Mouse (Mus musculus) megakaryocyte progenitor cell, adult 5-6 weeks (primary cell): Measurements from ENCODE around the gene Agap1. TPM values are rescaled to one million over a fixed set of nuclear protein-coding genes. Genes with fewer than 3 reads are reported as not detected.

ENCODE experiments used
- ATAC-seq: replicated peaks from 2 replicates; pipeline ENCODE4 v1.8.0; 2016; ENCODE audit warnings: mild to moderate bottlenecking, moderate TSS enrichment, inconsistent platforms; ENCODE audit not compliant: poor library complexity
- total RNA-seq, 2 experiments: library from RNA; stranded (forward) in 1 of 2; stranded (reverse) in 1 of 2; fragments of 157-497, 149-512 nt in 1 of 2; fragments of 200-1000 nt in 1 of 2; gene quantifications; 2 replicates each; pipeline versions ENCODE4 v1.2.3 to v1.2.4; 2015 to 2017

Agap1 gene
- total RNA-seq, 2 experiments from 2014 or later, result 6.8 to 9.4 TPM

DNA sequence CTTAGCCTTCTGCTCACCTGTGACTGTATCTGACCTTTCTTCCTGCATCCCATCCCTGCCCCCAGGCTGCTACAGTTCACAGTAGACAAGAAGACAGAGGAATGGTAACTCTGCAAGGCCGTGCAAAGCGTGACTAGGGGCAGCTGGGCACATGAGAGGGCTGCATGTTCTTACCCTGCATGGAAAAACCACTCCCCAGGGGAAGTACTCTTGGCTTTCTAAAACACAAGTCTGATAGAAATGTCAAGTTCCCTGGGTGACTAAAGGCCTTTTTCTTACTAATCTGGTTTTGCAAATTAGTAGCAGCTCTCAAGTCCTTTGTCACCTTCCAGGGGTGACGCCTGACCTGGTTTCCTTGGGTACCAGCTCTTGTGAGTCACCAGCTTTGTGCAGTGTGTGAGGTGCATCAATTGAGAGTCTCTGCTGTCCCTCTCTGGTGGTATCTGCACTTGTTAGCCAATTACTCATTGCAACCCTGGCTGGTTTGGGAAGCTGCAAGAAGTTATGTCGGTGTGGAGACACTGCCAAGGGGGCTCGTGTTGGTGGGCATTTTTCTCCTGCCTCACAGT, 246.6 kb downstream of the Agap1 start:
- ATAC-seq, result no peak

DNA sequence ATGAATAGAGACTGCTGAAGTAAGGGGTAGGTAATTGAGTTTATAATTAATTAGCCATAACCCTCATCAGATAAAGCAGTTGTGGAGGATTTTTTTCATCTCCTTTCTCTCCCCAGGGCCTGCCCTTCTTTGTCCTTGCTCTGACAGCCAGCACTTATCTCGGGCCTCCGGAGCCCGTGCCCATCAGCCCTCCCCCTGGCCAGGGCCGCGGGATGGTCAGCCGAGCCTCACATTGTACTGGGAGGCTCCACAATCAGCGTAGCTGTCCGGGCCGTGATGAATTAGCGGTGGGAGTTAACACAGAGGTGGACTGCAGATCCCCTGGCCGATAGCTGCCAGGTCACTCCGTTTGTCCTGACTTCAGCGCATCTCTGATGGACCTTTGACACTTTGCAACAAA, 248.7 kb downstream of the Agap1 start:
- no peak for ATAC-seq

DNA sequence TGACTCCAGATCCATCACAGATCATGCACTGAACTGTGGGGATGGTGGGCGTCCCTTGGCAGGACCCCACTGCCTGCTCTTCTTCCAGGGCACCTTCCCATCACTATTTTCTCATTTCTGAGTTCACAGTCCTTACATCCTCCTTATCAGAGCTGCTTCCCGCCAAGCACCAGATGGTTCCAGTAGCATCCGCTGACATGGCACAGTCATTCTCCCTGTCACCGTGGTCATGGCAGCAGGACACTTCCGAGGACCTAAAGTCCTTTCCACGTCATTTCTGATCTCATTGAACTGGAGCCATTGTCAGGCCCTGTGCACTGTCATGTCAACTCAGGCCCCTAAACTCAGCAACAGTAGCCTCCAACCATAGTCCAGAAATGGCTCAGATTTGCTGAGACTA, 251.1 kb downstream of the Agap1 start:
- ATAC-seq, result no peak

DNA sequence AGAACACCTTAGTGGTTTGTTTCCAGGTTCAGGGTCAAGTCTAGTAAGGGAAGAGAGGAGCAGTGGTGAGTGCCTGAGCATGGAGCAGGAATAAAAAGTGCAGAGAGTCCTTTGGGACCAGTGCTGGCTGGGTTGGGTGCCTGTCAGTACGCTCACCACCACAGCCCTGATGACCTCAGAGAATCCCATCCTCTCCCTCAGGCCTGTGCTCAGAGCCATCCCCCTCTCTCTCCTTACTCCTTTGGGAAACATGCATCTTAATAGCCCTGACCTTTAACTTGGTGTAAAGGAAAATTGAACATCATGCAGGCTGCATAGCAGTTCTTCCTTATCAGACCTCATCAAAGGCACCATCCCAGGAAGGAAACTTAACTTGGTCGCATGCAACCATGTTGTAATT, 252.3 kb downstream of the Agap1 start:
- ATAC-seq, result no peak

DNA sequence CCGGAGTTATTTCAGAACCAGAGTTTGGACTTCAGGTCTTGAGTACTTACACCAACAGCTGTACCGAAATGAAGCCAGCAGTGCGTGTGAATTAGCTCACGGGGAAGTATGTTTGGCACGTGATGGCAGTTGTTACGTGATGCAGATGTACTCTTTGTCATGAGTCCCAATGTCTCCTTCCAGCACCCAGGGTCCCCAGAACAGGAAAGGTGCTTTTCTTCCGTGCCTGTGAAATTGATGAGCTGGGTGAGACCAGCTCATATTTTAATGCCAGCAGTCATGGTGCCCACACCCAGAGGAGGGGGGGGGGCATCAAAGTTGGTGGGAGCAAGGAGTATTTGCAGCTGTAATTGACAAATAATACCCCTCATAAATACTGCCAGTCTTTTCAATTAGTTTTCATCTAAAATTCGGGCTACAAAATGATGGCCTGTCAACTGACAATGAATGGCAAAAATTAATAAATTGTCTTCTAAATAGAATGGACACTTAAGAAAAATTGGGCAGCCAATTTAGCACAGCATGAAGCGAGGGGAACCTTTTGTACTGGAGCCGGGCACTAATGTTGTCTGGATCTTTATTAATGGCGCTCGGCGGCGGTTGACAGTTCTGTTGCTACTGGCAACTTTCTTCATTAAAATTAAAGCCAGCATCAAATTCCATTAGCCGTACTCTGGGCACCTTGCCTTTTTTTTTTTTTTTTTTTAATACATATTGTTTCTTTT, 253.3 kb downstream of the Agap1 start:
- ATAC-seq, result no peak

DNA sequence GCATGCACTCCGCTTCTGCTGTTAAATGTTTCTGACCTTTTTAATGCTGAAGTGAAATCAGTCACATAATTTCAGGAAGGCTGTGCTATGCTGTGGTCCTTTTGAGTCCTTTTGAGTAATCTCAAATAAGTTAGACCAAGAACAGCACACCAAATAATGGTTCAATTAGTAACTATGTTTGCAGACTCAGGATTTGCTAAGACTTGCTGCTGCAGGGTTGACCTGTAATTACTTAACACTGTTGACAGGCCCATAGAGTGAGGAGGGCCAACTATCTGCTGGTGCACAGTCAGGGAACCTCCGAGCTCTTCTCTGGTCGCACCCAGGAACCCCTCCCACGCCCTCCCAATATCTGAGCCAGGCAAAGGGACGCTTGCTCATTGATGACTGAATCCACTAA, 255.2 kb downstream of the Agap1 start:
- ATAC-seq, result no peak

DNA sequence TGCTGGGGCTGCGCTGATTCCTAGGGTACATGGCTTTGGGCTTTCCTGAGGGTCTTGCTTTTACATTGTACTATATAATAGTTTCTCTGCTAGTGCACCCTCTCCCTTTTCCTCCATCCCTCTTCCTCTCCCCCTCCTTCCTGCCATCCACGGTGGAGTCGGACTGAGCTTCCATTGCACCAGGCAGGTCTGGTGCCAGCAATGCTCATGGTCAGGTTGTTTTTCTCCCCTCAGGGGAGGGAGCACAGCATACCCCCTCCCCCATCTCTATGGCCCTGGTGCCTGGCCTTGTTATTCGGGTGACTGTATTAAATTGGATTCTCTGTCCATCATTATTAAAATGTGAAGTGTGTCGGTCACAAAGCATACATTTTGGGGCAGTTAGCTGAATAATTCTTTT, 259.1 kb downstream of the Agap1 start:
- ATAC-seq, result no peak

DNA sequence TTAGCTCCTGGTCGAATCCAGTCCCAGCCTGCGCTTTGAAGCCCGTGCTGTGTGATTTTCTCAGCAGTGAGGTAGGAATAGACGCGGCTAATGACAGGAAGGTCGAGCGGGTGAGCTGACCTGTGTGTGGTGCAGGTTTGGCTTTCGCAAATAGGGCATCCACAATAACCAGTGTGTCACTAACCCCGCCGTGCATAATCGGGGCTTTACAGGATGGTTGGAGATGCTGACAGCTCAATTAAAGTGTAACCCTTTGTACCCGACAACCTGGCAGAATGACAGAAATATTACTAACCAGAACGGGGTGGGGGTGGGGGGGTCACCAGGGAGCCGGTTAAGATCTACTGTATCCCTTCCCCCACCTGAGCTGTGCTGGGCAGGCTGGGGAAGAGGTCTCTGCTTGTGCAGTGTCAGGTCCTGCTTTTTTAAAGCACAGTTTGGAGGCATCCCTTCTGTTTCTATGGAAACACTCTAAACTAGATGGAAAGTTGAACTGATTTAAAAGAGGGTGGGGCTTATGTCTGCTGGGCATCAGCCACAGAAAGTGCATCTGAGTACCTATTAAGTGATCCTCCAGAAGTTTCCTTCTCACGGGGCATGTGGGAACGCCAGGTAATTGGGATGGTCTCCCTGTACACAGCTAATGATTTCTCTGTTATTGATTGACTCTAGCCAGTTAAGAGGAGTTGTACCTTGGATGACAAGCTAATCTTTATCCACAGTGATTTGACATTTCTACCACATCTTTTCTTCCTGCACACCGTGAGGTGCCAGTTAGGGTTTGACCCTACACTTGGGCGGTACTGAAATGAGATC, 259.8 kb downstream of the Agap1 start:
- no peak for ATAC-seq

DNA sequence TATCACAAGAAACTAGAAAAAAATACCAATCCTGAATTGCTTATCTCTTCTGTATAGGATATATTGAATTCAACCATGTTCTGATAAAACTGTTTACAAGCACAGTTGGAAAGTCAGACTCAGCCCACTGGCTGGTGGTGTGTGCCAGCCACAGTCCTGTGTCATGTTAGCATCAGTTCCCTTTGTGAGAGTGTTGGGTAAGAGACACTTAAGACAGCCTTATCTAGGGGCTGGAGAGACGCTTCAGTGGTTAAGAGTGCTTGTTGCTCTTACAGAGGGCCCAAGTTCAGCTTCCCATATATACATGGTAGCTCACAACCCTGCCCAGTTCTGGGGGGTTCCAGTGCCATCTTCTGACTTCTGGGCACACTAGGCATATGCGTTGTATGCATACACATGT, 261.6 kb downstream of the Agap1 start:
- 0 out of 2 replicates have a peak, but pooled peaks have one; percentile 11 for ATAC-seq

DNA sequence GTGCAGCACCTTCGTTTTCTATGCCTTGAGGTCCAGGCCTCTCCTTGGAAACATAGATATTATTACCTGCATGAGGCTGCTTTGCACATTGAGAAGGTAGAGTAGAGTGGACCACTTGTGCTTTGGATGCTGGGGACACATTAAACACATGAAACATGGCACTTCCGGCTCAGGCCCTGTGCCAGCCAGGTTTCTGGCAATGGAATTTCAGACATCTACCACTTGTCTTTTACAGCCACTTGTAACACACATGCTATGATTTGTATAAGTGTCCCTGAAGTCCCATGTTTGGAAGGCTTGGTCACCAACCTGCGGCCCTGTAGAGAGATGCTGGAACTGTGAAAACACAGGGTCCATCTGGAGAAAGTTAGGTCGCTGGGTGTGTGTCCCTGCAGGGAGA, 262.5 kb downstream of the Agap1 start:
- ATAC-seq, result no peak

DNA sequence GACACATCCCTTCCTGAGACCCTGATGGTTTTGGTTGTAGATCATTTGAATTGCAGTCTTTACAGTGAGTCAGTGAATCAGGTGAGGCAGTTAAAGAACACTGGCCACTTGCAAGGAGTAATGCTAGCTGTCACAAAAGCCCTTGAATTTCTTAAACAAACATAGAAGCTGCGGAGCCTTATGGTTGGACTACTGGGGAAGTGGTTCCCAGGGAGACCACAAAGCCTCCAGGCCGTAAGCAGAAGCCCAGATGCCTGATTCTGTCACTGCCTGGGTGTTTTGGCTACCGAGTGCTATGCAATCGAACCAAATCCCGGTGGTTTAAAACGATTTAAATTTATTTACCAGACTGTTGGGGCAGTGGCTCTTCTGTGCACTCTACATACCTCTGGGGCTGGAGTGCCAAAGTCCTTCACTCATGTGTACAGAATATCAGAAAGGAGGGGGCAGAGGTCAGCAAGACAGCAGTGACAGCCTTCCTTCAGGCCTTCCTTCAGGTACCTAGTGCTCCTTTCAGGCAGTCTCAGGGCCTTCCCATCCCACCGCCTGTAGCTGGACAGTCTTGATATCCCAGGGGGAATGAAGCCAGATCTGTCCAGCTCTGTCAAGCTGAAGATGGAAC, 264.3 kb downstream of the Agap1 start:
- no peak for ATAC-seq

DNA sequence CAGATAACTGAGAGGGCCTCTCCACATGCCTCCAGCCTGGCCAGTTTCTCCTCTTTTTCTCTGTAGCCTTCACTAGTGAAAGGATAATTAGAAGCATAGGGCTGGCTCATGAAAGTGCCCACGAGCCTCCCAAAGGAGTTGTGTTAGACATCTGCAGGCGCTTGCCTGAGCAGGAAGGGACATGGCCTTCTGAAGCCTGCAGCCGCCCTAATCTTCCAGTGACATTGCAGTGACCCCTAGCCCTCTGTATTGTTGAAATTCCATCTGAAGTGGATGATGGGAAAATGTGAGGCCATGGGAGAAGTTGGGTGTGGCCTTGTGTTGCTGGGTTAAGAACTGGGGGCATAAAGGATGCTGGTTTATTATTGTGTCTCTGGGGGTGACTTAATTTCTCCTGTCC, 269.5 kb downstream of the Agap1 start:
- ATAC-seq, result no peak

DNA sequence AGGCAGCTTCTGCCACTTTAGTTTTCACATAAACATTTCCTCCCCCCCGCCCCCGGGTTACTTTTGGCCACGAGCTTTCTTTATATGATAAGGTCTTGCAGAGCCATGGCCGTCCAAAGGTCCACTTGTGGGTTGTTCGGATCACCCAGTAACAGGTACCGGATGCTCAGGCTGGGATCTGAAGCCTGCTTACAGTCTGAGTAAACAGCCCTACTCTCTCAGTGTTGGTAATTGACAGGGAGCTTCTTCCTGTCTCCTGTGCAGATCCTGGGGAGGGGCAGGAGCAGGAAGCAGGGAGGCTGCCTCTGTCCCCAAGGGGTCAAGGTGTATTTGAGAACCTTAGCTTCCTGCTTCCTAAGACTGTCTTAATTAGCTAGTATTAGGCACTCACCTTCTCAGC, 269.9 kb downstream of the Agap1 start:
- ATAC-seq, result no peak

DNA sequence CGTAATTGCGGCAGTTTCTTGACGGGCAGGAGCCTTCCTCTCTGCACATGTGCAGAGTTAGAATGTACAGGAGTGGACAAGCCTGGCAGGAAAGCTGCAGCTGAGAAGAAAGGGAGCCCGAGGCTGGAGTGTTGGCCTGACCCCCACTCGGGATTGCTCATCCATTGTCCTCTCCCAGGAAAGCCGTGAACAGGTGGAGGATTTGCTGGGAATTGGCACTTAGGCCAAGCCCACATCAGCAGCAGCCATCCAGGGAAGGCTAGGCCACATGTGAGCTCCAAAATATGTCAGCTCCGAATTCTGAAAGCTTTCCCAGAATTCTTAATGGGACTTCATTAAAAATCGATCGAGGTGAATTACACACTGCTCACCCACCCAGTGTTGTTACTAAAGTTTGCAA, 270.4 kb downstream of the Agap1 start:
- no peak for ATAC-seq

DNA sequence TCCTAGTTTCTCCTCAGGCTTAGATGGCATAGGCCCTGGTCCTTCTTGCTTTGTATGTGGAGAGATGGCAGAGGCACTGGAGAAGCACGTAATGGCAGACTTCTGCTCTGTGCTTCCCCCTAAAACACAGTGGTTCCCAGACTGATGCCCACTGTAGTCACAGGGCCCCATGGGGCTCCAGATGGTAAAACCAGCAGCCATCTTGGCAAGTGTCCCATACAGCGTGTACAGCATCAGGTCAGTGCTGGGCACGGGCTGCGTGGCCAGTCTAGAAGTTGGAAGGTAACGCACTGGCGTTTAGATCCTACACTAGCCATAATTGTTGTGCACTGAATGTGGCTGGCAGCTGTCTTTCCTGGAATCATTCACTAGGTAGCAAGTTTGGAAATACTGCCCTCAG, 273.9 kb downstream of the Agap1 start:
- no peak for ATAC-seq

DNA sequence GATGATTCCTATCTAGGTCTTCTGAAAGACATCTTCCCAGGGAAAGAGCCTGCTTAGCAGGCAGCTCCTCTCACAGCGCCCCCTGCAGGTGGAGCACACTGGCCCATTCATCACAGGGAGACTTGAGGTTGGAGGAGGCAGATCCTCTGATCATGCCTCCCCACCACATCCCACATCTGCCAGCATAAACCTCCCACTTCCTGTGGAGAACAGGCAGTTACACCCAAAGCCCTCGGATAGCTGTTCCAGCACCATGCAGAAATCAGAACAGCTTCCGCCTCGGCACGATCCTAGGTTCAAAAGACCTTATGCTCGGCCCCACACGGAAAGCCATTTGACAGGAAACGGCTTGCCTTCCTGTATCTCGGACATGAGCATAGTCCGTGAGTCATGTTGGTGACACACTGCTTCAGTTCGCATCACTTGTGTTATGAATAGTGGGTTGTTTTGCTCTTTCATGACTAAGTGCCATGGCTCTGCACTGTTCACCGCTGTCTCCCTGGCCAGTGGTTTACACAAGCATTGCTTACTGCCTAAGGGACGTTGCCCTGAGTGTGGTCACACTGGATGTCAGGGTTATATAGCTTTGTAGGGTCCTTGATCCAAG, 276.1 kb downstream of the Agap1 start:
- ATAC-seq, result 0 out of 2 replicates have a peak, but pooled peaks have one; percentile 23

DNA sequence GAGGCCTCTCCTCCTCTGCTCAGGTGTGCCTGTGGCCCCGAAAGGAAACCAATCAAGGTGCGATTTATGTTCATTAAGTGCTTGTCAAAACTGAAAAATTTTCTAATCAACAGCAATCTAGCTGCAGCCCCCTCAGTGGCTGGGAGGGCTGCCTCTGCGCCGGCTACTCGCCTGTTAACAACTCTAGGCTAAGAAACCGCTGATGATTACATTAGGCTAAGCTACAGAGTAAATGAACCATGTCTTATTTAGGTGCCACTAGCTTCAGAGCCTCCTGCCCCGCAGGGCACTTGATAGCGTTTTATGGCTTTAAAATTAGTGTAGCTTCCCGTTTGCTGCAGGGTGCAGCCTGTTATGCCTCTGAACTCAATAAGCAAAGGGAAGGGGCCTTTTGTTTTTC, 279.8 kb downstream of the Agap1 start:
- ATAC-seq, result no peak

DNA sequence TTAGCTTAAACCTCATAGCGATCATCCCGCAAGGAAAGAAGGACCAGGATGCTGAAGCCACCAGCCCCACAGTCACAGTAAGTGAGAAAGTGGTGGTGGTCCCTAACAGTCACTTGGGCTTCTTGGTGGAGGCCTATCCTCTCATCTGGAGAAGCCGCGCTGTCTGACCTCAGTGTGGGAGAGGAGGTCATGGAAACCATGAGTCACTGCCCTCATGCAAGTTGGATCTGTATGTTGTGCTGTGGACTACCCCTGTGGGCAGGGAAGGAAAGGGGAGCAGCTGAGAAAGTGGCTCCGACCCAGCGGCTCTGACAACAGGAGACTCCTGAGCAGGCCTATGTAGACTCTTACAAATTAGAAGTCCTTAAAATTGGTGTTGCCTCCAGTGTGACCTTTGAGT, 280.5 kb downstream of the Agap1 start:
- no peak for ATAC-seq

DNA sequence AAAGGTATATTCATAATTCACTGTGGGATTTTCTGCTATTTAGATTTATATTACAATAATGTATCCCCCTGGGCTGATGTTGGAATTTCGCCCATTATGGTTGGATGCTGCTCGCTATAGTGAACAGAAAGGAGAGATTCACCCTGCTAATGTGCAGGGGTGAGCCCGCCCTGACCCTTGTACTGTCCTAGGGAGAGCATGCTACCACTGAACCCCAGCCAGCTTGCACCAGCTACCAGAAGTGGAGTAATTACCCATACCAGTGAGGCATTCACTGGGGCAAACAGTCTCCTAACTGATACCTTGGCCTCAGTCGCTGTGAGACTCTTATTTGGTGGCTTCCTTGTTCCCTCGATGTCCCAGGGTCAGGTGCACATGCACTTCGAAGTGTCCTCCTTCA, 281.4 kb downstream of the Agap1 start:
- ATAC-seq, result no peak

DNA sequence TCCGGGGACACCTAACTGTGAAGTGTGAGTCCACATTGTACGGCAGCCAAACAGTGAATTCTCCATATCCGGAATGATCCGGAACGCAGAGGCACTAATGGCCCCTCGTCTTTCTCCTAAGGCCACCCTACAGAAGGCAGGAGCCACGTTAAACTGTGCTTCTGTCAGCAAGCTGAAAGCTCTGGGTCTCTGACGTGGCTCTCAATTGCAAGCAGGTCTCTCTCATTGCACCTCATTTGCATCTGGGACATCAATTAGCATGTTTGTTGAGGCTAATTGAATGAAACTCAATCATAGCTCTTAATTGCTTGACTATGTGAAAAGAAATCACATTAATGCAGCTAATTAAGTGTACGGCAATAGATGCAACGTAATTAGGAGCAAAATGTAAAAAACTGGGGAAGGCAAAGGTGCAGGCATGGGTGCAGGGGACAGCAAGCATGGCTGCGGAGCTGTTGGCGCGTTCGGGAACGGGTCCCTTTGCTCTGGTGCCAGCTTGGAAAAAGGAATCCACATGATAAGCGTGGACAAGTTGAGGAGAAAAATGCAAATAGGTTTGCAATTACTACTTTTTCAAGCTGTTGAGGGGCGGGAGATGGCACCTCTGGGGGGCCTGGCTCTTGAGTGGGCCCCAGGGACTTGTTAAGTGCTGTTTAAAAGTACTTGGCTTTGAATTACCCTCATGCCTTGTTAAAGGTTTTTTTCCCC, 284.6 kb downstream of the Agap1 start:
- ATAC-seq, result no peak

DNA sequence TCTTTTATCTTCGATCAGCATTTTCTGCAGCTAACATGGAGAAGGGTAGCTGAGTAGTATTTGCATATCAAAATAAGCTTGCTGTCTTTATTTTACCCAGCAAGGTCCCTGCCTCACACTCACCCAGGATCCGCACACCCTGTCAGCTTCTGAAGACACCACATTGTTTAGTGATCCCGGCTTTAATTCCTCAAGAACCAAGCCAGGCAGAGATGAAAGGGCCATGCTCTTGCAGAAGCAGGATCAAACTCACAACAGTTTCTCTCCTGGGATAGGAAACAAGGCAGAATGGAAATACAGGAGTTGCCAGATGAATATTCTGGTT, 285.1 kb downstream of the Agap1 start:
- no peak for ATAC-seq
